Mouse (Mus musculus) kidney, adult 2 months (tissue): ENCODE results near the gene Morc2b. TPM values are rescaled to one million over a fixed set of nuclear protein-coding genes. Genes with fewer than 3 reads are reported as not detected.

Experiments used
- DNase-seq: peaks from one replicate; pipeline ENCODE4 v3.0.0; 2021
- H3K27ac ChIP-seq: fragments of 200-500 bp; 2 replicates; pipeline ENCODE4 v1.5.1; 2012; ENCODE audit warnings: low read depth, low read length, control low read depth, inconsistent platforms; ENCODE audit not compliant: insufficient read depth
- H3K27me3 ChIP-seq: fragments of 200-500 bp; replicated peaks from 2 replicates; pipeline ENCODE4 v1.6.1; 2012; ENCODE audit warnings: mild to moderate bottlenecking, moderate library complexity, low read length, inconsistent platforms; ENCODE audit not compliant: control insufficient read depth, insufficient read depth
- H3K36me3 ChIP-seq: fragments of 200-500 bp; 2 replicates; pipeline ENCODE4 v1.6.1; 2012; ENCODE audit warnings: mild to moderate bottlenecking, moderate library complexity, low read length, inconsistent platforms; ENCODE audit not compliant: control insufficient read depth, insufficient read depth
- H3K4me1 ChIP-seq: fragments of 200-500 bp; 2 replicates; pipeline ENCODE4 v1.6.1; 2011; ENCODE audit warnings: low read length; ENCODE audit not compliant: control insufficient read depth, insufficient read depth
- H3K4me3 ChIP-seq: fragments of 200-500 bp; 2 replicates; pipeline ENCODE4 v1.5.1; 2011; ENCODE audit warnings: mild to moderate bottlenecking, low read depth, low read length, control low read depth; ENCODE audit not compliant: insufficient read depth
- CTCF ChIP-seq: fragments of 200-500 bp; conservative IDR thresholded peaks from 2 replicates; pipeline ENCODE4 v1.5.1; 2011; ENCODE audit warnings: low read depth, mild to moderate bottlenecking, control low read depth, low read length, moderate library complexity, mixed read lengths; ENCODE audit not compliant: insufficient read depth, insufficient read length
- POLR2A ChIP-seq: fragments of 200-500 bp; IDR thresholded peaks from one replicate; pipeline ENCODE4 v1.6.1; 2011; ENCODE audit warnings: low read depth, low read length, control low read depth
- WGBS: fragments of 180-500 bp; shearing (Covaris S2); methylation state at CpG from one replicate; pipeline ENCODE4 v1.1.7; 2018; 5-methylcytosine and 5-hydroxymethylcytosine counted together
- polyA plus RNA-seq: library from polyadenylated mRNA; depleted of rRNA; stranded (reverse); fragments of >200 nt; gene quantifications from 2 replicates; pipeline ENCODE4 v1.2.3, GENCODE M21; 2012; rRNA removed

The Morc2b gene
- polyA plus RNA-seq, 1 experiment: not detected

DNA sequence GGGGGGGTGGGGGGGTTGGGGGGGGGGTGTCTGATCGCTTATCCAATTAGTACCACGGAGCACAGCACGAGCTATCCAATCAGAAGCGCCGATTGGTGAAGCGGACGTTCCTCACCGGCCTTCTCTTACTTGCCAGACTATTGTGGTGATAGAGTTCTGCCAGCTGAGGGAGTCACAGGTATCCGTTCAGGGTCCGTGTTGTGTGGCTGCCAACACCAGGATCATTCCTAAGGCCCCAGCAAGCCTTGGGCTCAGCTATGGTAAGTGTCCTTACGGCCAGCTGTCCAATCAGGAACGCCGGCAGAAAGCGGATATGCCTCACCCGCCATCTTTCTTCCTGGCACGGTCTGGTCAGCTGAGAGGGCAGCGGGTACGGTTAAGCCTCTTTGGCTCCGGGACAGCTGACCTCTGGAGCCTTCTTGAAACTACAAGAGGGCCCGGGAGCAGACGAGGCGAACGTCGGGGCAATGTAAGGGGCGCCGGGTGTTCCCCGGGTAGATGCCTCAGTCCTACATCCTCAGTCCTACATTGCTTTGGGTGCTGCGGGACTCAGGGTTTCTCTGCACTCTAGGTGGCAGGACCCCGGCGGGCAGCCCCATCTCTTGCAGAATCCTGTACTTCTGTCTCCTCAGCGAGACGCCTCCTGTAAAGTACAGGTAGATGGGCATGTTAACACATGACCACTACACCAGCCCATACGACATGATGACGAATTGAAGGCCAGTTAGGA lies 50.1 kb downstream of the Morc2b start, which contains the start of gene Zfp563:
Gene Zfp563, plus strand, starts transcription at position 91 of the 730 bp plus-strand sequence.
- Histone ChIP-seq H3K4me3 (peak within 1 kb of the TSS; percentile 84), H3K27me3 (no peaks in the 10 kb centered on the region), H3K36me3 (no peaks in the 10 kb centered on the region), H3K27ac (peak within 1 kb of the TSS; percentile 95), H3K4me1 (peaks cover 7% of the 10 kb centered on the region)
- peak; percentile 98 for DNase-seq
- WGBS: 3% methylated on average over 34 of the region's 34 CpGs
- TF ChIP-seq POLR2A (no peak), CTCF (peak; percentile 19; the same call in 1 of the 2 replicates)

GRCm38 (mm10) chr17:33067958-33068357 lies 71.5 kb downstream of the Morc2b start, which contains the start of gene 4921501E09Rik:
Gene 4921501E09Rik (minus strand): TSS chr17:33068058.
- TF ChIP-seq CTCF: no peak
- H3K27me3 ChIP-seq: no peaks in the 10 kb centered on the region; the same call in 1 of the 2 replicates
- WGBS: 50% methylated on average over 1 of the region's 1 CpGs
- H3K36me3 ChIP-seq: no peaks in the 10 kb centered on the region
- no peak for DNase-seq
- H3K4me3 ChIP-seq: no peak within 1 kb of the TSS
- H3K27ac ChIP-seq: no peak within 1 kb of the TSS
- no peaks in the 10 kb centered on the region for H3K4me1 ChIP-seq

Other genes starting within 250 kb of the Morc2b start
- gene Zfp870, start 248.0 kb downstream of the Morc2b start, polyA plus RNA-seq: 1.1 and 1.4 TPM in 2 replicates
- 4.5 and 7.5 TPM in 2 replicates for gene Cyp4f14, start 222.3 kb downstream of the Morc2b start, polyA plus RNA-seq
- 61.5 and 67.2 TPM in 2 replicates for gene Cyp4f13, start 192.3 kb downstream of the Morc2b start, polyA plus RNA-seq
- gene Zfp472, start 173.9 kb downstream of the Morc2b start, polyA plus RNA-seq: 0.49 and 0.77 TPM in 2 replicates
- 2.3 and 2.6 TPM in 2 replicates for gene Zfp952, start 146.6 kb downstream of the Morc2b start, polyA plus RNA-seq
- gene Zfp763, start 106.3 kb downstream of the Morc2b start, polyA plus RNA-seq: 0.83 and 1.2 TPM in 2 replicates
- gene 4921501E09Rik, start 71.6 kb downstream of the Morc2b start, polyA plus RNA-seq: not detected in 2 replicates
- 2.2 and 2.8 TPM in 2 replicates for gene Zfp563, start 50.4 kb downstream of the Morc2b start, polyA plus RNA-seq
- not detected in 2 replicates for gene Olfr55, start 28.8 kb upstream of the Morc2b start, polyA plus RNA-seq
- gene Olfr239, start 51.6 kb upstream of the Morc2b start, polyA plus RNA-seq: not detected in 2 replicates
- 0.08 TPM in 1 of 2 replicates, not detected in the other for gene Olfr1564, start 82.0 kb upstream of the Morc2b start, polyA plus RNA-seq
- gene Zfp955a, start 115.5 kb upstream of the Morc2b start, polyA plus RNA-seq: 0.94 and 1.6 TPM in 2 replicates
- not detected in 2 replicates for gene Olfr63, start 125.0 kb upstream of the Morc2b start, polyA plus RNA-seq
- gene Zfp955b, start 149.9 kb upstream of the Morc2b start, polyA plus RNA-seq: 1.6 and 2.3 TPM in 2 replicates
- gene Zfp81, start 219.2 kb upstream of the Morc2b start, polyA plus RNA-seq: 0.76 and 1.1 TPM in 2 replicates